Mouse (Mus musculus) spleen, adult 12 weeks (tissue): ENCODE results near the gene Pfdn6.
"Not testable (repeated sequence)": the region's sequence is repeated elsewhere in the genome, so short reads cannot be mapped to it uniquely, and the experiment has no call there.

Experiments used
- DNase-seq: peaks from one replicate; pipeline ENCODE4 v3.0.0; 2022; ENCODE audit warnings: low spot score

Pfdn6 gene

DNA sequence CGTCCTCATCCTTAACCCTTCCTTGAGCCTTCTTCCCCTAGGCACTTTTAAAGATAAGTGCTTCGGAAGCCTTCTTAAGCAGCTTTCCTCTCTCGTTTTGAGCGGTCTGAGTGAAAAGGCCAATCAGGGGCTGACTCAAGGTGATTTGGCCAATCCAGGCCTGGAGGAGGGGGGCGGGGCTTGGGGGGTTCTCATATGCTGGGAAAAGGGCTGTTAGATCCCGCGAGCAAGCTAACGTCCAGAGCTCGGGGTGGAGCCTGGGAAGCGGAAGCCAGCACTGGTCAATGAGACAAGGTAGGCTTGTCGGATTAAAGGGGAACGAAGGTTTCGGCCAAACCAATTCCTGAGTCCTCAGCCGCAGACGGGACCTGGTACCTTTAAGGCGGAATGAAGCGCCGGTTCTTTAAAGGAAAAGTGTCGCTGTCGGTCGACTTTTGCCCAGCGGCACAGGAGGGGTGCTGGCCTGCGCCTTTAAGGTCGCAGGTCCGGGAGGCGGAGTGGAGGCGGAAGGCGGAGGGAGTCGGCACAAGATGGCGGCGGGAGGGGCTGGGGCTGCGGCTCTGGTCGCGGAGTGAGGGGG is 24.4 kb downstream of the Pfdn6 start, which contains the start of the genes Tapbp and Zbtb22:
Gene Tapbp (plus strand): TSS at position 229 of the 580 bp plus-strand sequence.
Gene Zbtb22 (plus strand): TSS at position 234 of the 580 bp plus-strand sequence.
- peak; percentile 90 for DNase-seq

DNA sequence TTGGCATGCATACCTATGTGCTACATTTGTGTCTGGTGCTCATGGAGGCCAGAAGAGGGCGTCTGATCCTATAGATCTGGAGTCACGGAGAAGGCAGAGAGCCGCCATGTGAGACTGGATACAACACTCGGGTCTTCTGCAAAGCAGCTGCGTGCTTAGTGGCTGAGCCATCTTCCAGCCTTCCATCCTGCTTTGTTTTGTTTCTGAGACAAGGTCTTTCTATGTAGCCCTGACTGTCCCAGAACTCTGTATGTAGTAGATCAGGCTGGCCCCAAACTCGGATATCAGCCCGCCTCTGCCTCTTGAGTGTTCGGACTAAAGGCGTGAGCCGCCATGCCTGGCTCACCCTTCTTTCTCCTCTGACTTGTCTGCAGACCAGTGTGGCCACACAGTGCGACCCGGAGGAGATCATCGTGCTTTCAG is 25.2 kb downstream of the Pfdn6 start:
- no peak for DNase-seq

DNA sequence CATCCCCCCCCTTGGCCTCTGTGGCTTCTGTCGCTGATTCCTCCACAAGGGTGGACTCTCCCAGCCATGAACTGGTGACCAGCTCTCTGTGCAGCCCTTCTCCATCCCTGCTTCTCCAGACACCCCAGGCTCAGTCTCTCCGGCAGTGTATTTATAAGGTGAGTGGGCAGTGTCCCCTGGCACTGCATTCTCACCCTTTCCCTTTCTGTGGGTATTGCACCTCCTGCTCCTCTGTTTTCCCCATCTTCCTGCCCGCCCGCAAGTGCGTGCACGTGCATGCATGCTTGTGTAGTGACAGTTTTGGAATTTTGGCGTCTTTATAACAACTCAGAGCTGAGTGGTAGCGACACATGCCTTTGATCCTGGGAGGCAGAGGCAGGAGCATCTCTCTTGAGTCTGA is 26.2 kb downstream of the Pfdn6 start:
- DNase-seq, result no peak

DNA sequence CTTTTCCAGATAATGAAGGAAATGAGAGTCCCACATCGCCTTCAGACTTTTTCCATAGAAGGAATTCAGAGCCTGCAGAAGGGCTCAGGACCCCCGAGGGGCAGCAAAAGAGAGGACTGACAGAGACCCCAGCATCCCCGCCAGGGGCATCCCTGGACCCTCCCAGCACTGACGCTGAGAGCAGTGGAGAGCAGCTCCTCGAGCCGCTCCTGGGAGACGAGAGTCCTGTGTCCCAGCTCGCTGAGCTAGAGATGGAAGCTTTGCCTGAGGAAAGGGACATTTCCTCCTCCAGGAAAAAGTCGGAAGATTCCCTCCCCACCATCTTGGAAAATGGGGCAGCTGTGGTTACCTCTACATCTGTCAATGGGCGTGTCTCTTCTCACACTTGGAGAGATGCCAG is 26.9 kb downstream of the Pfdn6 start:
- DNase-seq, result no peak

DNA sequence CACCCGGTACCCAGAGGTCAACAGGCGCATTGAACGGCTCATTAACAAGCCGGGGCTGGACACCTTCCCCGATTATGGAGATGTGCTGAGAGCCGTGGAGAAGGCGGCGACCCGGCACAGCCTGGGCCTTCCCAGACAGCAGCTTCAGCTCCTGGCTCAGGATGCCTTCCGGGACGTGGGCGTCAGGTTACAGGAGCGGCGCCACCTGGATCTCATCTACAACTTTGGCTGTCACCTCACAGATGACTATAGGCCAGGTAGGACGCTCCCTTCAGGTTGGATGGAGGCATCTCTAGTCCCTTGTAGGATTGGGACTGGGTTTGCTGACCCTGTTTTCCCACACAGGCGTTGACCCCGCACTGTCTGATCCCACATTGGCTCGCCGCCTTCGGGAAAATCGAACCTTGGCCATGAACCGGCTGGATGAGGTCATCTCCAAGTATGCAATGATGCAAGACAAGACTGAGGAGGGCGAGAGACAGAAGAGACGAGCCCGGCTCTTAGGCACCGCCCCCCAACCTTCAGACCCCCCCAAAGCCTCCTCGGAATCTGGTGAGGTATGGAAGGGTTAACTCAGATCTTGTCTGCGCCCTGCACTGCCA is 28.2 kb downstream of the Pfdn6 start:
- no peak for DNase-seq

DNA sequence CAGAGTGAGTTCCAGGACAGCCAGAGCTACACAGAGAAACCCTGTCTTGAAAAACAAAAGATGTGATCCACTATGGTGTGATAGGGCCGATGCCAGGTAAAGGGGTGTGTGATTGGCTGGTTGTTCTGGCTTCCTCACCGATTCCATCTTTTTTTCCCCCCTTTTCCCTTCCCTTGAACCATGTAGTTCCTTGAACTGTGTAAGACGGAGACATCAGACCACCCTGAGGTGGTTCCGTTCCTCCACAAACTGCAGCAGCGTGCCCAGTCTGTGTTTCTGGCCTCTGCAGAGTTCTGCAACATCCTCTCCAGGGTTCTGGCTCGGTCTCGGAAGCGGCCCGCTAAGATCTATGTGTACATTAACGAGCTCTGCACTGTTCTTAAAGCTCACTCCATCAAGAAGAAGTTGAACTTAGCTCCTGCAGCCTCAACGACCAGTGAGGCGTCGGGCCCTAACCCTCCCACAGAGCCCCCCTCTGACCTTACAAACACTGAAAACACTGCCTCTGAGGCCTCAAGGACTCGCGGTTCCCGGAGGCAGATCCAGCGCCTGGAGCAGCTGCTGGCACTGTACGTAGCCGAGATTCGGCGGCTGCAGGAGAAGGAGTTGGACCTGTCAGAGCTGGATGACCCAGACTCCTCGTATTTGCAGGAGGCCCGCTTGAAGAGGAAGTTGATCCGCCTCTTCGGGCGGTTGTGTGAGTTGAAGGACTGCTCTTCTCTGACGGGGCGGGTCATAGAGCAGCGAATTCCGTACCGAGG is 28.9 kb downstream of the Pfdn6 start:
- DNase-seq, result no peak

DNA sequence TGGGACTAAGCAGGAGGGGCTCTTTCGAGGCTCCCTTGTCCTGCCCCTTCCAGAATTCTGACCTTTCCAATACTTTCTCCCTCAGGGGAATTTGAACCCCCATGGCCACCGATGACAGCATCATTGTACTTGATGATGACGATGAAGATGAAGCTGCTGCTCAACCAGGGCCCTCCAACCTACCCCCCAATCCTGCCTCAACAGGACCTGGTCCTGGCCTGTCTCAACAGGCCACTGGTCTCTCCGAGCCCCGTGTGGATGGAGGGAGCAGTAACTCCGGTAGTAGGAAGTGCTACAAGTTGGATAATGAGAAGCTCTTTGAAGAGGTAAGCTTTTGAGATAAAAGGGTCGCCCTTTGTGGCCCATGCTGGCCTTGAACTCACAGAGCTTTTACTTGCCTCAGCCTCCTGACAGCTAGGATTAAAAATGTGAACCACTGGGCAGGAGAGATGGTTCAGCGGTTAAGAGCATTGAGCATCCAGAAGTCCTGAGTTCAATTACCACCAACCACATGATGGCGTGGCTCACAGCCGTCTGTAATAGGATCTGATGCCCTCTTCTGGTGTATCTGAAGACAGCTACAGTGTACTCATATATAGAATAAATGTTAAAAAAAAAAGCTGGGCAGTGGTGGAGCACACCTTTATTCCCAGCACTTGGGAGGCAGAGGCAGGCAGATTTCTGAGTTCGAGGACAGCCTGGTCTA is 29.6 kb downstream of the Pfdn6 start:
- no peak for DNase-seq

DNA sequence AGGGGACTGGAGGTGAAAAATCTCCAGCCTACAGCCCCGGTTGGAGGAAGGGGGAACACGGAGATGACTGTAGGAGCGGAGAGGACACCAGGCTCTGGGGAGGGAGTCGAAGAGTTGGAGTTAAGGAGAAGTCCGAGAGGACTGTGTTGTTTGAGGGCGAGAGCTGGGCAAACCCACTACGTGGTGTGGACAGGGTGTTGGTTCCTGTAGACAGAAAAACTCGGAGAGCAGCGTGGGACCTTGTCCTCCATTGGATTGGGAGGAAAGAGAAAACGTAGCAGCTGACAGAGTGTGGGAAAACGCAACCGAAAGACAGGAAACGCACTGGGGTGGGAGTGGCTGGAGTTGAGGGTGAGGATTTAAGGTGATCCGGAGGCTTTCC is 30.3 kb downstream of the Pfdn6 start:
- DNase-seq, result no peak

DNA sequence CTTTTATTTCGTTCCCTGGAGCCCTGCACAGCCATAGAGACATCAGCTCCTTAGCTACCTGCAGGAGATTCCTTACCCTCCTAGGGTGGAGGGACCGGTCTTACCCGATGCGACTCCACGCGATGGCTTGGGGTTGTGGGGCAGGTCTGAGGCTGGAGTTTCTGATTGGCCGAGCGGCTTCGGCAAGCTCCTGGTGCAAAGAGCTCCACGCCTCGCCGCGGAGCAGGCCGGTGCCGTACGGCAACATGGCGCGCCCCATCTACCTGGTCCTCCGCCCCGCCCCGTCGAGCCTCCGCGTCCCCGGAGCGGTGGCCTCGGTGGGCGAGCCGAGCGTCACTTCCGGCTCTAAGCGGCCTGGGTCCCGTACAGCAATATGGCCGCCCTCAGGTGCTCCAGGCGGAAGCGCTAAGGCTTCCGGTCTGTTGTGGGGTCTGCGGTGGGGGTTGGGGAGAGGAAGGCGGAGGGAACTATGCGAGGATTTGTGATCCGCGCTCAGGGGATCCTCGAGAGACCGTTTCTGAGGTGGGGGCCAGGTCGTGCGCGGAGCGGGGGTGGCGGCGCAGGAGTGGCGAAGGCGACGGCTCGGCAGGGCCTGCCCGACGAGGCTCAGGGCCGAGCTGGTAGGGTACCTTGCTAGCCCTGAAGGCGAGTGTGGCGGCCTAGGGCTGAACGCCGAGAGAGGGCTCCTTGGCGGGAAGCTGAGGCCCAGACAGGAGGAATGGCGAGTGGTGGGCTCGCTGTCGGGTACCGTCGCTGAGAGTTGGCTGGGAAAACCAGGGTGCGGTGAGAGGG is 30.9 kb downstream of the Pfdn6 start, which contains the start of gene Daxx:
Gene Daxx (plus strand): TSS at position 338 of the 792 bp plus-strand sequence.
- peak; percentile 95 for DNase-seq

DNA sequence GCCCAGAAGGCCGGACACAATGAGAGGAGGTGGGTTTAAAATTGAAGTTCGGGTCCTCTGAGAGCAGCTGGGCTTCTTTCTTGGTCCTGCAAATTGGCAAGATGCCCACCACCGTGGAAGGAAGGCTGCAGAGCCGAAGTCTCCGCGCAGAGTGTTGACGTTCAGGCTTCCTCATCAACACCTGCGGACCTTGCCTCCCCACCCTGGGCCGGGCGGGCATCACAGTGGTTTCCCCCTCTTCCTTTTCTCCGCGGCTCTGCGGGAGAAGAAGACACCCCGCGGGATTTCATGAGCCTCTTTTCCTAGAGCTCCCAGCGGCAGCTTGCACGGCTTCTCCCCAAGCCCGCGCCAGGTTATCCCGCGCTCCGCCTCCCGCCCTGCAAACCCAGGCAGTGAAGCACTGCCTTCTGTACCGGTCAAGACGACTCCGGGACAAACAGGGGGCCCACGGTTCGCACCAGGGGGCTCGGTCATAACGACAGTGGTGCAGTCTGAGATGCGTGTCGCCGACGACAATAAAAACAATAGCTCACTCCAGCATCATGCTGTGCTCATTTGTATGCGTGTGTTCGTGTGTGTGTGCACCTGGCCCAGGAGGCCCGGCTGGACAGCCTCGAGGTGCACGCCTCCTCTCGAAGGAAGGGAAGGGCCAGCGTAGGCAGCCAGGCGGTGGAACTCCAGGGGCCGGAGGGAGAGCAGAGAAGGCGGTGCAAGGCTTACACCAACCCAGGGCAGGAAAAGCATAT is 31.6 kb downstream of the Pfdn6 start:
- no peak for DNase-seq

DNA sequence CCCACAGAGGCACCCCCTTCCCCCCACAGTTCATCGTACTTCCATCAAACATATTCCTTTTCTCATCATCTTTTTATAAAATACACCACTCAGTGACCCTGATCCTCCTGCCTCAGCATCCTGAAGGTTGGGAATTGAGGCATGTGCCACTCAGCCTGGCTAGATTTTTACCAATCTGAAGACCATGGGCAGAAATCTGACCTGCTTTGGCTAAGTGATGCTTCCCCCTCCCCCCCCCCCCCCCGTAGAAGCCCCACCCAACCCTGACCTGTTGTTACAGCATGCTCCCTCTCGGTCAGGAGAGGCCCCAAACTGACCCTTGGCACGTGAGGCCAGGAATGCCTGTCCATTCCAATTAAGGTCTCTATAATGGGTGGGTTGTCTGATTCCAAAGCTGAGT is 35.3 kb downstream of the Pfdn6 start, which contains the start of gene Platr17:
Gene Platr17 (plus strand): TSS at position 301 of the 400 bp plus-strand sequence.
- not testable (repeated sequence) for DNase-seq

DNA sequence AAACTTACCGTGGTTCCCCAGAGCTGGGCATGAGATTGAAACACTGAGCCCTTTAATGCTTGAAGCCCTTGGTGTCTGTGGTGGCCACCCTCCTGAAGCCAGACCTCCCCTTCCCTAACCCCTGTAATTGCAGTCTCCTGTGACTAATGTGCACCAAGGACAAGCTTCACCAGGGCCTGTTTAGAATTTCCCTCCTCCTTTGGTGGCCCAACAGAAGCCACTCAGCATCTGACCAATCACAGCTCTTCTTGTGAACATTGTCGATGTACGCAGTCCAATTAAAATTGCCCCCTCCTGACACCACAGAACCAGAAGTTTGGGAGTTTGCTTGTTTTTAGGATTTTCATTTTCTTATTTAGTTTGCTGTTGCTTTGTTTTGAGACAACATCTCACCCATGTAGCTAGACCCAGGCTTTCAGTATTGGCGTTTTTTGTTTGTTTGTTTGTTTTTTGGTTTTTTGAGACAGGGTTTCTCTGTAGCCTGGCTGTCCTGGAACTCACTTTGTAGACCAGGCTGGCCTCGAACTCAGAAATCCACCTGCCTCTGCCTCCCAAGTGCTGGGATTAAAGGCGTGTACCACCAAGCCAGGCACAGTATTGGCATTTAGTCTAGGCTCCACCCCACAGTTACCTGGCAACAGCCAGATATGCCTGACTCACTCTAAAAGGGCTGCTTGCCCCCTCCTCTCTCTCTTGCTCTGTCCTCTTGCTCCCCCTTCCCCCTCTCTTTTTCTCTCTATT is 36.1 kb downstream of the Pfdn6 start:
- DNase-seq, result not testable (repeated sequence)

DNA sequence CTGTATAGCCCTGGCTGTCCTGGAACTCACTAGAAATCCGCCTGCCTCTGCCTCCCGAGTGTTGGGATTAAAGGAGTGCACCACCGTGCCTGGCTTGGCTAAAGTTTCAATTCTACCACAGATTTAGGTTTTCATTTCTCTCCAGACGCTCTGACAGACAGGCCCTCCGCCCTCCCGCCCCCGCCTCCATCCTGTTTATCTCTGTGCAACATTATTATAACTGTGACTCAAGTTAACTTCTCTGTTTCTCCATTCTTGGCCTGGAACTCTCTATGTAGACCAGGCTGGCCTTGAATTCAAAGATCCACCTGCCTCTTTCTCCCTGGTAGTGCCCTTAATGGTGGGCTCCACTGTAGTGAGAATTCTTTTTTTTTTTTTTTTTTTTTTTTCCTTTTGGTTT is 37.7 kb downstream of the Pfdn6 start:
- no peak for DNase-seq

DNA sequence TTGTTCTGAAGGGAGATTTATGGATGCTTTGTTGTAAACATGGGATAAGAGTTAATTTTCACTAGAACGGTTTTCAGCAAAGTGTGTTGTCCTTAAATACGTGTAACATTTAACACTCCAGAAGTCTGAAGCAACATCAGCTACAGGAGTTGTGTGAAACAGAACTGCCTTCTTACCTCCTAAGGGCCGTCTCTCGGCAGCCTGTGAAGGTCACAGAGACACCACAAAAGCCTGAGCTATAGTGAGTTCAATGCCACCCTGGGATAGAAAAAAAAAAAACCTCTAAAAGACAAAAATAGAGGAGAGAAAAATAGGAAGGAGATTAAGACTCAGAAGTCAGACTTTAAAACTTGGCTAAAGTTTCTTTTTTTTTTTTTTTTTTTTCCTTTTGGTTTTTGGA is 38.1 kb downstream of the Pfdn6 start:
- no peak for DNase-seq

DNA sequence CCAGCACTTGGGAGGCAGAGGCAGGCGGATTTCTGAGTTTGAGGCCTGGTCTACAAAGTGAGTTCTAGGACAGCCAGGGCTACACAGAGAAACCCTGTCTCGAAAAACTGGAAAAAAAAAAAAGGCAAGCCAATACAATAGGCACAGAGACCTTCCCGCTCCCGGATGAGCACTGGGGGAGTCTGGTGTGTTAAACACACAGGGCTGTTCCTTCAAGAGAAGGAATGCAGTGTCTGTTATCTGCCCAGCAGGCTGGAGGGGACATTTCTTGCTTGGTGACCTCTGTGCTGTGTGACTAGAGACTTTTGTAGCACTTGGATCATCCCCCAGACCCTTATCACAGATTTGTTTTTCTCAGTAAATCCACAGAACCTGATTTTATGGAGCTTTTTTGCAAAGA is 38.5 kb downstream of the Pfdn6 start:
- no peak for DNase-seq

DNA sequence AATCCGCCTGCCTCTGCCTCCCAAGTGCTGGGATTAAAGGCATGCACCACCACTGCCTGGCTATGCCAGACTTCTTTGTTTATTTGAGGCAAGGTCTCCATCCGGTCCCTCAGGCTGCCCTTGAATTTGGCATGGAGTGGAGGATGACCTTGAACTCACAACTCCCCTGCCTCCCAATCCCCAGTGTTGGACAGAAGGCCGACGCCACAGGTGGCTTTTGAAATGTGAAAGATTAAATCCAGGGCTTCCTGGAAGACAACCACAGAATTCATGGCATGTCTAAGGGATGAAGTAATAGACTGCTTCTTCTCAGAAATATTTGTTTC is 39.2 kb downstream of the Pfdn6 start:
- no peak for DNase-seq

DNA sequence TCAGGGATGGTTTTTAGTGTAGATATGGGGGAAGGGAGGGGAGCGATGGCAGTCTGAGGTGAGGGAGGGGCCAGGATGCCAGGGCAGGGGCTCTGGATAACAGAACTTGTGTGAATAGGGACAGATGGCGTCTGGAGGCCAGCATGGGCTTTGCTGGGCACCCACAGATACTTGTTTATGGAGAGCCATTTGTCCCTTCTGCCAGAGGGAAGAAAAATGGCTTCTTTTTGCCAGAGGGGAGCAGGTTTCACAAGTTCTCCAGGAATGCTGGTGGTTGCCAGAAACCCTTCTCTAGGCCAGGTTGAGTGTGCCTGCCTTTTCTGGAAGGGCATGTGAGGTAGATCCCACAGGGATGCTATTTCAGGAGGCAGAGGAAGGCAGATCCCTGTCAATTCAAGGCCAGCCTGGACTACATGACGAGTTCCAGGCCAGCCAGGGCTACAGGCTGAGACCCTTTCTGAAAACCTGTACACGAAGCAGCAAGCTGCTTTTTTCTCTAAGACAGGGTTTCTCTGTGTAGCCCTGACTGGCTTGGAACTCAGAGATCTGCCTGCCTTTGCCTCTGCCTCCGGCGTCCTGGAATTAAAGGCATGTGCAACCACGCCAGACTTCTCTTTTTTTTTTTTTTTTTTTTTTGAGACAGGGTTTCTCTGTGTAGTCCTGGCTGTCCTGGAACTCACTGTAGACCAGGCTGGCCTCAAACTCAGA is 39.7 kb downstream of the Pfdn6 start:
- no peak for DNase-seq

DNA sequence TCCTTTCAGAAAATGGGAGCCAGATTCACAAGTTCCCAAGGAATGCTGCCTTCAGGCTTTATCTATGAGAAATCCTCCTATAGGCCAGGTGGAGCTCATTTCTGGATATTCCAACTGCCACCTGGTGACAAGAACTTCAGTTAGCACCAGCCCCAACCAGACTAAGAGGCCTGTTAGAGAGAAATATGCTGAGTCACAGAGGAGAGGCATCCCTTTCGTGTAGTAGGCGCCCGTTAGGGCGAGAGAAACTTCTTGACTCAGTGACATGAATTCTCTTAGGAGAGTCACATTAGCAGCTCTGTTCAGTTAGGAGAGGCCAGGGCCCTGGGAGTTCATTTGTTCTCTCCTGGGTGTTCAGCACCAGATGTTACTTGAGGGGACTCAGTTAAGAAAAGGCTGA is 40.5 kb downstream of the Pfdn6 start:
- DNase-seq, result no peak

DNA sequence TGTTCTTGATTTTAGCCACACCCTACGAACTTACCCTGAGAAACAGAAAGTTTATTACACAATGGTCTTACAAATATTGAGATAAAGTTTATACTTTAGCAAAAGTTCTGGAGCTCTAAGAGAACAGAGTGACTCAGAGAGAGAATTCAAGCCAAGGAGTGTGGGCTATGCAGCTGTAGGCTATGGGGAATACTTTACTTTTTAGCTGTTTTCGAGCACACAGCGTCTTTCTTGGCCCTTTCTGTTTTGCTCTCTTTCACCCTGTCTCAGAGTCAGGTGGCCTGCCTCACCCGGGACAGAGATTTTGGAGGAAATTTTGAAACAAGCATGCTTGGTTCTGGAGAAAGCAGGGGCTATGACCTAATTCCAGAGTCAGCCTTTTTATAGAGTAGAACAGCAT is 42.0 kb downstream of the Pfdn6 start:
- not testable (repeated sequence) for DNase-seq
